Mouse (Mus musculus): ENCODE results near the gene Oser1. TPM values are rescaled to one million over a fixed set of nuclear protein-coding genes. Genes with fewer than 3 reads are reported as not detected.

Oser1 gene
- total and polyA plus RNA-seq, 3 experiments: 29.0 to 44.9 (median 38.1) TPM

GRCm38 (mm10) chr2:163438246-163438618, 13.7 kb upstream of the Oser1 start, which contains the start of gene Gdap1l1:
Gdap1l1 (plus strand) TSS chr2:163438476.
- dilution Hi-C loops (cut with MboI; ENCODE audit: extremely low pct_ligation_motif_present, extremely low pct_unique_long_range_greater_than_20kb, low sequenced_read_pairs): no loop called here
- Histone ChIP-seq H3K4me3 (replicated peaks in 1 of 3; ENCODE audit: low read depth in 2 of 3, low read length in 2 of 3, poor library complexity in 1 of 3) (no peak within 1 kb of the TSS), H3K9ac (ENCODE audit: insufficient read depth, low read depth) (no peak within 1 kb of the TSS), H3K36me3 (replicated peaks in 1 of 2; ENCODE audit: control insufficient read depth in 1 of 2, insufficient read depth in 1 of 2, low read length in 1 of 2) (no peaks in the 10 kb centered on the region), H3K4me2 (ENCODE audit: insufficient read depth, low read depth, poor library complexity, severe bottlenecking) (no peak within 1 kb of the TSS), H3K27ac (ENCODE audit: insufficient read depth, low read depth) (no peak within 1 kb of the TSS), H3K27me3 (replicated peaks) (peaks cover 86% of the 10 kb centered on the region), H3K79me2 (replicated peaks; ENCODE audit: control insufficient read depth, extremely low read depth, insufficient read depth, poor library complexity, severe bottlenecking) (no peaks in the 10 kb centered on the region), H3K4me1 (ENCODE audit: control insufficient read depth in 1 of 2, insufficient read depth in 2 of 2) (no peaks in the 10 kb centered on the region), H3K9me3 (replicated peaks; ENCODE audit: low read length) (no peaks in the 10 kb centered on the region)
- DNase-seq (ENCODE audit: extremely low read depth): no peak
- in situ Hi-C loops (cut with MboI; ENCODE audit: low pct_ligation_motif_present, low pct_unique_long_range_greater_than_20kb, low sequenced_read_pairs): no loop called here
- no peak for TF ChIP-seq PAX5 (IDR thresholded peaks at IDR 0.05; ENCODE audit: low read length)
- no peak for TF ChIP-seq MYC (IDR thresholded peaks at IDR 0.05; ENCODE audit: low read depth, low read length)
- TF ChIP-seq ETS1 (conservative IDR thresholded peaks at IDR 0.05; ENCODE audit: low read depth, low read length): no peak
- TF ChIP-seq HCFC1 (IDR thresholded peaks at IDR 0.05; ENCODE audit: low read depth, low read length): no peak
- no peak for TF ChIP-seq EP300 (IDR thresholded peaks at IDR 0.05; ENCODE audit: low read length)
- no peak for TF ChIP-seq ZKSCAN1 (IDR thresholded peaks at IDR 0.05; ENCODE audit: borderline replicate concordance, low read depth, low read length)
- TF ChIP-seq KAT2A (IDR thresholded peaks at IDR 0.05; ENCODE audit: insufficient replicate concordance, low read length): no peak
- no peak for TF ChIP-seq SMC3 (IDR thresholded peaks at IDR 0.05; ENCODE audit: low read depth, low read length)
- TF ChIP-seq JUN (IDR thresholded peaks at IDR 0.05; ENCODE audit: insufficient read depth, low read depth, low read length): no peak

GRCm38 (mm10) chr2:163437800-163438199, 13.3 kb upstream of the Oser1 start:
- no peaks in the 10 kb centered on the region for H3K79me2 ChIP-seq (replicated peaks; ENCODE audit: control insufficient read depth, extremely low read depth, insufficient read depth, poor library complexity, severe bottlenecking)
- in situ Hi-C loops (cut with MboI; ENCODE audit: low pct_ligation_motif_present, low pct_unique_long_range_greater_than_20kb, low sequenced_read_pairs) (no loop called here), dilution Hi-C loops (cut with MboI; ENCODE audit: extremely low pct_ligation_motif_present, extremely low pct_unique_long_range_greater_than_20kb, low sequenced_read_pairs) (no loop called here)
- no peaks in the 10 kb centered on the region for H3K4me1 ChIP-seq (ENCODE audit: control insufficient read depth in 1 of 2, insufficient read depth in 2 of 2)
- no peak overlapping the region for H3K9ac ChIP-seq (ENCODE audit: insufficient read depth, low read depth)
- no peaks in the 10 kb centered on the region for H3K9me3 ChIP-seq (replicated peaks; ENCODE audit: low read length)
- H3K27ac ChIP-seq (ENCODE audit: insufficient read depth, low read depth): no peak overlapping the region
- no peaks in the 10 kb centered on the region for H3K36me3 ChIP-seq (replicated peaks in 1 of 2; ENCODE audit: control insufficient read depth in 1 of 2, insufficient read depth in 1 of 2, low read length in 1 of 2)
- peaks cover 84% of the 10 kb centered on the region for H3K27me3 ChIP-seq (replicated peaks)
- H3K4me3 ChIP-seq (replicated peaks in 1 of 3; ENCODE audit: low read depth in 2 of 3, low read length in 2 of 3, poor library complexity in 1 of 3): no peak overlapping the region
- TF ChIP-seq RCOR1 (conservative IDR thresholded peaks at IDR 0.05; ENCODE audit: low read depth, low read length) (no peak), PAX5 (IDR thresholded peaks at IDR 0.05; ENCODE audit: low read length) (no peak), CHD2 (IDR thresholded peaks at IDR 0.05; ENCODE audit: low read length) (no peak), POLR2AphosphoS2 (IDR thresholded peaks at IDR 0.05; ENCODE audit: low read depth, low read length) (no peak), MYC (IDR thresholded peaks at IDR 0.05; ENCODE audit: low read depth, low read length) (no peak), KAT2A (IDR thresholded peaks at IDR 0.05; ENCODE audit: insufficient replicate concordance, low read length) (no peak)
- H3K4me2 ChIP-seq (ENCODE audit: insufficient read depth, low read depth, poor library complexity, severe bottlenecking): no peak overlapping the region
- no peak for DNase-seq (ENCODE audit: extremely low read depth)

GRCm38 (mm10) chr2:163433971-163434370, 9.5 kb upstream of the Oser1 start:
- no peaks in the 10 kb centered on the region for H3K4me1 ChIP-seq (ENCODE audit: control insufficient read depth in 1 of 2, insufficient read depth in 2 of 2)
- no peak overlapping the region for H3K27ac ChIP-seq (ENCODE audit: insufficient read depth, low read depth)
- in situ Hi-C loops (cut with MboI; ENCODE audit: low pct_ligation_motif_present, low pct_unique_long_range_greater_than_20kb, low sequenced_read_pairs): no loop called here
- dilution Hi-C loops (cut with MboI; ENCODE audit: extremely low pct_ligation_motif_present, extremely low pct_unique_long_range_greater_than_20kb, low sequenced_read_pairs): no loop called here
- H3K4me3 ChIP-seq (replicated peaks in 1 of 3; ENCODE audit: low read depth in 2 of 3, low read length in 2 of 3, poor library complexity in 1 of 3): no peak overlapping the region
- H3K9ac ChIP-seq (ENCODE audit: insufficient read depth, low read depth): no peak overlapping the region
- H3K27me3 ChIP-seq (replicated peaks): peaks cover 76% of the 10 kb centered on the region
- no peak overlapping the region for H3K4me2 ChIP-seq (ENCODE audit: insufficient read depth, low read depth, poor library complexity, severe bottlenecking)
- no peaks in the 10 kb centered on the region for H3K79me2 ChIP-seq (replicated peaks; ENCODE audit: control insufficient read depth, extremely low read depth, insufficient read depth, poor library complexity, severe bottlenecking)
- H3K9me3 ChIP-seq (replicated peaks; ENCODE audit: low read length): no peaks in the 10 kb centered on the region
- DNase-seq (ENCODE audit: extremely low read depth): no peak
- no peaks in the 10 kb centered on the region for H3K36me3 ChIP-seq (replicated peaks in 1 of 2; ENCODE audit: control insufficient read depth in 1 of 2, insufficient read depth in 1 of 2, low read length in 1 of 2)
- no peak for TF ChIP-seq BHLHE40 (IDR thresholded peaks at IDR 0.05; ENCODE audit: low read depth, low read length)
- TF ChIP-seq JUND (conservative IDR thresholded peaks at IDR 0.05; ENCODE audit: low read depth, low read length): no peak
- no peak for TF ChIP-seq UBTF (IDR thresholded peaks at IDR 0.05; ENCODE audit: low read depth, low read length)
- no peak for TF ChIP-seq SMC3 (IDR thresholded peaks at IDR 0.05; ENCODE audit: low read depth, low read length)
- TF ChIP-seq MAX (IDR thresholded peaks at IDR 0.05; ENCODE audit: low read length): no peak
- TF ChIP-seq TCF12 (IDR thresholded peaks at IDR 0.05; ENCODE audit: low read depth, low read length): no peak
- no peak for TF ChIP-seq RAD21 (IDR thresholded peaks at IDR 0.05; ENCODE audit: low read depth, low read length)
- no peak for TF ChIP-seq MYC (IDR thresholded peaks at IDR 0.05; ENCODE audit: low read depth, low read length)
- TF ChIP-seq IRF4 (IDR thresholded peaks at IDR 0.05; ENCODE audit: low read depth, low read length): no peak
- no peak for TF ChIP-seq MXI1 (IDR thresholded peaks at IDR 0.05; ENCODE audit: low read depth, low read length)
- TF ChIP-seq MAZ (IDR thresholded peaks at IDR 0.05; ENCODE audit: low read depth, low read length): no peak
- no peak for TF ChIP-seq ZKSCAN1 (IDR thresholded peaks at IDR 0.05; ENCODE audit: borderline replicate concordance, low read depth, low read length)
- TF ChIP-seq CHD1 (IDR thresholded peaks at IDR 0.05; ENCODE audit: low read depth, low read length): no peak
- TF ChIP-seq ZNF384 (IDR thresholded peaks at IDR 0.05; ENCODE audit: low read depth, low read length): no peak
- TF ChIP-seq MAFK (IDR thresholded peaks at IDR 0.05; ENCODE audit: insufficient replicate concordance, low read length): no peak
- no peak for TF ChIP-seq PAX5 (IDR thresholded peaks at IDR 0.05; ENCODE audit: low read length)
- no peak for TF ChIP-seq NRF1 (IDR thresholded peaks at IDR 0.05; ENCODE audit: low read depth, low read length)

Measured in CH12.LX (cell line).